Mouse (Mus musculus) ES-E14 (cell line): Measurements from ENCODE around the gene Hdac4.

Experiments
- CHD2 ChIP-seq: IDR thresholded peaks from 2 replicates; pipeline ENCODE4 v1.6.1; 2014; ENCODE audit warnings: mild to moderate bottlenecking, low read depth, low read length, inconsistent platforms
- HCFC1 ChIP-seq: IDR thresholded peaks from 2 replicates; pipeline ENCODE4 v1.6.1; 2012; ENCODE audit warnings: low read length, inconsistent platforms, borderline replicate concordance; ENCODE audit not compliant: insufficient read depth
- MAFK ChIP-seq: IDR thresholded peaks from 2 replicates; pipeline ENCODE4 v1.6.1; 2014; ENCODE audit warnings: mild to moderate bottlenecking, low read depth, low read length, inconsistent platforms; ENCODE audit not compliant: insufficient read depth
- ZC3H11A ChIP-seq: IDR thresholded peaks from 2 replicates; pipeline ENCODE4 v1.6.1; 2012; ENCODE audit warnings: low read depth, mild to moderate bottlenecking, inconsistent platforms, low read length, borderline replicate concordance
- ZNF384 ChIP-seq: IDR thresholded peaks from 2 replicates; pipeline ENCODE4 v1.6.1; 2012; ENCODE audit warnings: low read depth, low read length, inconsistent platforms

DNA sequence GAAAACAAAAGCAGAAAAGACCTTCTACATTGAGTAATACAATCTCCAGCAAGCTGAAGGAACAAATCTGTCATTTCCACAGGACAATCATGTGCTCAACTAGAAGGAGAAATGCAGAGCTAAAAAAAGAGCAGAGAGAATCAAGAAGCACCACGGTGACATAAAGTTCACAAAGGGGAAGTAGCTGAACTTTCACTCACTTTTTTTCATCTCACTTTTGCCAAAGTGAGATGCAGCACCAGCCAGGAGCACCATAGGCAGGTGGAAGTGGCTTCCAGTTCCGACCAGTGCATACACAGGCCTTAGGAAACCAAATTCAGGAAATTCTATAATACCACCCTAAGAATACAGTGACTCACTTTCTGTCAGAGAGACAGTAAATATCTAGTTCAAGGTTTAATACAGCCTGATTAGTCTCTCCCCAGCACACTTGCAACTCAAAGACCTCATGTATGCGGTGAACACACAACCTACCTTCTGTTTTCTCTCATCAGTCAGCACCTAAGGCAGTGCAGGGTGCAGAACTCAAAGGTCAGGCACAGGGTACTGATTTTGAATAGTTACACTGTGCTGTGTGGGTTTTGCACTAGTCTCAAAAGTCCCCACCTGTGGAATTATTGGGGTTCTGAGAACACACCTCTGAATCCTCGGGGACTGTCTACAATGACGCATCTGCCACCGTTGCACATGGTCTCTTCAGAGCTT, 112.5 kb downstream of the Hdac4 start:
- TF ChIP-seq CHD2 (no peak), HCFC1 (no peak), ZC3H11A (no peak), ZNF384 (no peak), MAFK (no peak)
